Mouse (Mus musculus): ENCODE measurements around the gene Muc15. TPM values are rescaled to one million over a fixed set of nuclear protein-coding genes. Genes with fewer than 3 reads are reported as not detected.

Muc15 gene
- not detected in 2 replicates for polyA plus RNA-seq (2012; rRNA removed)

DNA sequence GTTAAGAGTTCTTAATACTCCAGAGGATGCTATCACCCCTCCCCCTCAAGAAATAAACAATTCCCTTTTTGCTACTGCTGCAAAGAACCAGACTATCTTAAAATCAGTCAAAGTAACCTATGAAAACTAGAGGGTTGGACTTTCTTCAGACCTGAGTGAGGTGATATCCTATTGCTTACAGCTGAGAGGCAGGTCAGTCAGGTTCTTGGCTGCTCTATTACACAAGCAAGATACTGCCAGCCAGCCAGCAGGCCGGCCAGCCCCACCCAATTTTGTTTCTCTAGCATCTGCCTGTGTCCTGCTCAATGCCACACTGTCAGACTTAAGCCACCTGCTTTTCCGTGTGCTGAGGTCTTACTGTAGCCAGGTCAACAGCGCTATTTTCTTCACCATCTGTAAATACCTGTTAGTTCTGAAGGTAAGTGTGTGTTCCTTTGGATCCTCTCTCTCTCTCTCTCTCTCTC is at the start of gene Muc15:
TSS of gene Muc15 (plus strand) at position 51 of the 464 bp plus-strand sequence.

Other genes starting within 250 kb of the Muc15 start
- gene Slc5a12, start 124.0 kb upstream of the Muc15 start, polyA plus RNA-seq (2012; rRNA removed), result not detected in 2 replicates
- gene Ano3, start 229.6 kb downstream of the Muc15 start, polyA plus RNA-seq (2012; rRNA removed), result under 0.01 and 0.01 TPM in 2 replicates